Mouse (Mus musculus): ENCODE data around the gene Haus3. TPM values are rescaled to one million over a fixed set of nuclear protein-coding genes. Genes with fewer than 3 reads are reported as not detected.

Gene Haus3
- polyA plus RNA-seq, 1 experiment: 47.6 TPM

DNA sequence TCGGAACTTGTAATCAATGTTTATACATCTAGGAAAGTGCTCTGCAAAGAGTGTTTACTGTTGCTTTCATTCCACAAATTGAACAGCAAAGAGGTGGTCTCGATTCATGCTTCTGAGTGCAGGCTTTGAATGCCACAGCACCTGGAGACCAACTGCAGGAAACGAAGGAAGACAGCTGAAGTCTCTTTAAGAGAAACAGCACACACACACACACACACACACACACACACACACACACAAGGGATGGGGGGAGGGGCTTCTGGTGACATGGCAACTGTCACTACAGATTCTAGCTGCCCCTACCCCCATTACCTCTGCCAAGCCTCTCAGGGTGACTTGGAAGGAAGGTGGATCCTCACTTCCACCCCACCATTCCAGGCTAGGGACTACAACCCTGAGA is 38.2 kb upstream of the Haus3 start:
- H3K27ac ChIP-seq (ENCODE audit: insufficient read depth, low read length): no peak overlapping the region
- no peaks in the 10 kb centered on the region for H3K27me3 ChIP-seq (ENCODE audit: control insufficient read depth, insufficient read depth, low read length, poor library complexity, severe bottlenecking)
- H3K36me3 ChIP-seq (ENCODE audit: control insufficient read depth, insufficient read depth, low read length, poor library complexity, severe bottlenecking): no peaks in the 10 kb centered on the region
- H3K9me3 ChIP-seq (replicated peaks; ENCODE audit: control insufficient read depth, insufficient read depth, low read length, poor library complexity, severe bottlenecking): no peaks in the 10 kb centered on the region
- no peak overlapping the region for H3K9ac ChIP-seq (ENCODE audit: low read depth, poor library complexity, severe bottlenecking)
- no peak for TF ChIP-seq CTCF (IDR thresholded peaks at IDR 0.05; ENCODE audit: low read depth, low read length)
- TF ChIP-seq EP300 (IDR thresholded peaks at IDR 0.05; ENCODE audit: insufficient read depth, low read depth, low read length): no peak
- no peak for TF ChIP-seq POLR2A (IDR thresholded peaks at IDR 0.05; ENCODE audit: insufficient read depth, low read length)
- H3K4me3 ChIP-seq (ENCODE audit: low read depth, low read length): no peak overlapping the region
- no peaks in the 10 kb centered on the region for H3K4me1 ChIP-seq (ENCODE audit: control insufficient read depth, insufficient read depth, low read length)

DNA sequence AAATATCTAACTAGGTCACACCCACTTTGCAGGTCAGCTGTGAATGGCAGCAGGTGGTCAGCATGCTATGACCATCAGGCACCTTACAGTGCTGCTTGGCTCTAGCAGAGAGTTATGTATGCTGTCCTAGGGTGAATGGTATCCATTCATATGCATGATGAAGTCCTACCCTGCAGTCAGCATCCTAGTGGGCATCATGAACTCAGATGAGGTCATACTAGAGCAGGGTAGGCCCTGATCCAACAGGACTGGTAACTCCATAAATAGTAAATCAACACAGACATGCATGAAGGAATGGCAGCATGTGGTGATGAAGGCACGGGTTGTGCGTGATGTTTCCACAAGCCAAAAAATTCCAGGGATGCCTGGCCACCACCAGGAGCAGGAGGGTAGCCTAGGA is 36.5 kb upstream of the Haus3 start:
- TF ChIP-seq POLR2A (IDR thresholded peaks at IDR 0.05; ENCODE audit: insufficient read depth, low read length) (no peak), CTCF (IDR thresholded peaks at IDR 0.05; ENCODE audit: low read depth, low read length) (no peak), EP300 (IDR thresholded peaks at IDR 0.05; ENCODE audit: insufficient read depth, low read depth, low read length) (no peak)
- Histone ChIP-seq H3K9me3 (replicated peaks; ENCODE audit: control insufficient read depth, insufficient read depth, low read length, poor library complexity, severe bottlenecking) (no peaks in the 10 kb centered on the region), H3K27ac (ENCODE audit: insufficient read depth, low read length) (no peak overlapping the region), H3K9ac (ENCODE audit: low read depth, poor library complexity, severe bottlenecking) (no peak overlapping the region), H3K36me3 (ENCODE audit: control insufficient read depth, insufficient read depth, low read length, poor library complexity, severe bottlenecking) (no peaks in the 10 kb centered on the region), H3K27me3 (ENCODE audit: control insufficient read depth, insufficient read depth, low read length, poor library complexity, severe bottlenecking) (no peaks in the 10 kb centered on the region), H3K4me3 (ENCODE audit: low read depth, low read length) (no peak overlapping the region), H3K4me1 (ENCODE audit: control insufficient read depth, insufficient read depth, low read length) (no peaks in the 10 kb centered on the region)

DNA sequence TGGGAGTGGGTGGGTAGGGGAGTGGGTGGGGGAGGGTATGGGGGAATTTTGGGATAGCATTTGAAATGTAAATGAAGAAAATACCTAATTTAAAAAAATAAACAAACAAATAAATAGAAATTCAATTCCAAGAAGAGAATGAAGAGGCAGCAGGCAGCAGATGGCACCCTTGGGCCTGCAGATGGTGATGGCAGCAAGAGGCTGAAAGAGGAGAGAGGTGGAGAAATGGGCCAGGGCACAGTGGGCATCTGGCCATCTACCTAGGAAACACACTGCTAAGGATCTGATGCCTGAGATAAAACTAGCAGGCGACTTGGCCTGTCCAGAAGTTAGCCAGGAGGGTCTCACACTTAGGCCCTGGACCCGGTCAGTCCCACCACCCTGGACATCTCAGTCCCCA is 35.6 kb upstream of the Haus3 start:
- Histone ChIP-seq H3K36me3 (ENCODE audit: control insufficient read depth, insufficient read depth, low read length, poor library complexity, severe bottlenecking) (no peaks in the 10 kb centered on the region), H3K4me1 (ENCODE audit: control insufficient read depth, insufficient read depth, low read length) (no peaks in the 10 kb centered on the region), H3K4me3 (ENCODE audit: low read depth, low read length) (no peak overlapping the region), H3K27ac (ENCODE audit: insufficient read depth, low read length) (no peak overlapping the region), H3K27me3 (ENCODE audit: control insufficient read depth, insufficient read depth, low read length, poor library complexity, severe bottlenecking) (no peaks in the 10 kb centered on the region), H3K9ac (ENCODE audit: low read depth, poor library complexity, severe bottlenecking) (no peak overlapping the region), H3K9me3 (replicated peaks; ENCODE audit: control insufficient read depth, insufficient read depth, low read length, poor library complexity, severe bottlenecking) (no peaks in the 10 kb centered on the region)
- no peak for TF ChIP-seq POLR2A (IDR thresholded peaks at IDR 0.05; ENCODE audit: insufficient read depth, low read length)
- TF ChIP-seq CTCF (IDR thresholded peaks at IDR 0.05; ENCODE audit: low read depth, low read length): no peak
- TF ChIP-seq EP300 (IDR thresholded peaks at IDR 0.05; ENCODE audit: insufficient read depth, low read depth, low read length): no peak

DNA sequence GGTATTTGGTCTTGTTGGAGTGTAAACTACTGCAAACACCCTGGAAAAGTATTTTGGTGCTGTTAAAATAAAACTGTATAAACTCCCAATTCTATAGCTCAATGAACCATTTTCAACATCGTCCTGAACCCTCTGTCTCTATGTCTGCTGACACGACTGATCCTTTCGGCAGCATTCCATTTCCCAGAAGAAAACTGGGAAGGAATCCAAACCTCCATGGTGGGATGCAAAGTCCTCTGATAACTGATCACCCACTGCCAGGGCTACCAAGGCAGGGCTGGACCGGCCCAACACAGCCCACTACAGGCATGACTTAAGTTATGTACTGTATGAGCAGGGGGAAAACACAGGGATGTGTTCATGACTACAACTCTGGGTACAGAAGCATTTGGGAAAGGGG is 32.7 kb upstream of the Haus3 start:
- Histone ChIP-seq H3K9ac (ENCODE audit: low read depth, poor library complexity, severe bottlenecking) (no peak overlapping the region), H3K27ac (ENCODE audit: insufficient read depth, low read length) (no peak overlapping the region), H3K4me1 (ENCODE audit: control insufficient read depth, insufficient read depth, low read length) (no peaks in the 10 kb centered on the region), H3K27me3 (ENCODE audit: control insufficient read depth, insufficient read depth, low read length, poor library complexity, severe bottlenecking) (no peaks in the 10 kb centered on the region), H3K36me3 (ENCODE audit: control insufficient read depth, insufficient read depth, low read length, poor library complexity, severe bottlenecking) (no peaks in the 10 kb centered on the region), H3K4me3 (ENCODE audit: low read depth, low read length) (no peak overlapping the region), H3K9me3 (replicated peaks; ENCODE audit: control insufficient read depth, insufficient read depth, low read length, poor library complexity, severe bottlenecking) (no peaks in the 10 kb centered on the region)
- TF ChIP-seq POLR2A (IDR thresholded peaks at IDR 0.05; ENCODE audit: insufficient read depth, low read length) (no peak), EP300 (IDR thresholded peaks at IDR 0.05; ENCODE audit: insufficient read depth, low read depth, low read length) (no peak), CTCF (IDR thresholded peaks at IDR 0.05; ENCODE audit: low read depth, low read length) (no peak)

DNA sequence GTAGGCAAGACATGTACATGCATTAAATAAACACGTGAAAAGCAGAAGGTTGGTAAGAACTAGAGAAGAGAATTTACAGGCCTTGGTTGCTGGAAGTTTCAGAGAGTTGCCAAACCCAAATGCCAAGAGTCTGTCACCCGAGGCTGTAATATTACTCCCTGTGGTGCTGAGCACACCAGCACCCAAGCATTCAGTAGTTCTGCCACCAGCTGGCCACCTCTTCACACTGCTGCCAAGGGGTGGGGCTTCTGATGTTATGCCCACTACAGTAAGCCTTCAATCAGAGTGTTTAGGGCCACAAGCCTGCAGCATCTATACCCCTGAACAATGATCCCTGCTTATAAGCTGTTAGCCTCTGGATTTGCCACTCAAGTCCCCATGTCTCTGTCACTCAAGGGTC is 32.1 kb upstream of the Haus3 start:
- Histone ChIP-seq H3K27ac (ENCODE audit: insufficient read depth, low read length) (no peak overlapping the region), H3K36me3 (ENCODE audit: control insufficient read depth, insufficient read depth, low read length, poor library complexity, severe bottlenecking) (no peaks in the 10 kb centered on the region), H3K27me3 (ENCODE audit: control insufficient read depth, insufficient read depth, low read length, poor library complexity, severe bottlenecking) (no peaks in the 10 kb centered on the region), H3K4me3 (ENCODE audit: low read depth, low read length) (no peak overlapping the region), H3K9ac (ENCODE audit: low read depth, poor library complexity, severe bottlenecking) (no peak overlapping the region), H3K9me3 (replicated peaks; ENCODE audit: control insufficient read depth, insufficient read depth, low read length, poor library complexity, severe bottlenecking) (no peaks in the 10 kb centered on the region), H3K4me1 (ENCODE audit: control insufficient read depth, insufficient read depth, low read length) (no peaks in the 10 kb centered on the region)
- TF ChIP-seq CTCF (IDR thresholded peaks at IDR 0.05; ENCODE audit: low read depth, low read length) (no peak), POLR2A (IDR thresholded peaks at IDR 0.05; ENCODE audit: insufficient read depth, low read length) (no peak), EP300 (IDR thresholded peaks at IDR 0.05; ENCODE audit: insufficient read depth, low read depth, low read length) (no peak)

DNA sequence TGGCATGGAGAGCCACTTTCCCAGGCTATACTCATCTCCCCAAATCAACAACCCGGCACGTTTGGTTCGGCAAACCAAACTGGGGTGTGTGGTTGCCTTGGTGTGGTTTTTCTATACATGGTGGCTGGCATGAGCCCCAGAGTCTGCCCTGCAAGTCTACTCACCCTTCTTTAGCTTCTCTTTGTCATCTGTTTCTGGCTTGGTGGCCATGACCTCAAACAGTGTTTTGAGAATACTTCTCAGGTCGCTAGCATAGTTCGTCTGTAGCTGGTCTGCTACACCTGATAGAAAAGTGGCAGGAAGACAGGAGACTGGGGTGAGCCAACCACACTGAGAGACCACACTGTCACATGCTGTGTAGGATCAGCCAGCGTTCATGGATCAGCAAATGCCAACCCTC is 29.3 kb upstream of the Haus3 start:
- no peaks in the 10 kb centered on the region for H3K4me1 ChIP-seq (ENCODE audit: control insufficient read depth, insufficient read depth, low read length)
- no peaks in the 10 kb centered on the region for H3K36me3 ChIP-seq (ENCODE audit: control insufficient read depth, insufficient read depth, low read length, poor library complexity, severe bottlenecking)
- no peak overlapping the region for H3K4me3 ChIP-seq (ENCODE audit: low read depth, low read length)
- no peaks in the 10 kb centered on the region for H3K27me3 ChIP-seq (ENCODE audit: control insufficient read depth, insufficient read depth, low read length, poor library complexity, severe bottlenecking)
- no peak overlapping the region for H3K9ac ChIP-seq (ENCODE audit: low read depth, poor library complexity, severe bottlenecking)
- TF ChIP-seq EP300 (IDR thresholded peaks at IDR 0.05; ENCODE audit: insufficient read depth, low read depth, low read length) (no peak), POLR2A (IDR thresholded peaks at IDR 0.05; ENCODE audit: insufficient read depth, low read length) (no peak), CTCF (IDR thresholded peaks at IDR 0.05; ENCODE audit: low read depth, low read length) (no peak)
- H3K9me3 ChIP-seq (replicated peaks; ENCODE audit: control insufficient read depth, insufficient read depth, low read length, poor library complexity, severe bottlenecking): no peaks in the 10 kb centered on the region
- H3K27ac ChIP-seq (ENCODE audit: insufficient read depth, low read length): no peak overlapping the region

Data from ES-Bruce4 (cell line).